Mouse (Mus musculus): ENCODE results near the gene Dph7.

- TF ChIP-seq CTCF (IDR thresholded peaks at IDR 0.05; ENCODE audit: borderline replicate concordance, control insufficient read depth, extremely low read depth, insufficient read depth, low read length, poor library complexity) (no peak), POLR2A (IDR thresholded peaks at IDR 0.05; ENCODE audit: control insufficient read depth, extremely low read depth, insufficient read depth, low read length, poor library complexity) (no peak)
Measured at GRCm38 (mm10) chr2:24950189-24950535, 12.0 kb upstream of the Dph7 start.

All from thymus, adult 2 months (tissue).